ENCODE assay signal across 19 mouse cellular contexts in genomic region chr6:119781109-119781508, GRCm38 (mm10).
"Had no signal": no experiment of that assay in that cellular context is flagged by ENCODE, and none has a peak within 500 bp of the region (broad histone marks: within the 10 kb centered on the region; RNA-seq: fewer than 3 reads in every experiment).

No protein-coding gene starts in this region.

- ATAC-seq: midbrain, embryonic 16.5 days had no signal

- DNase-seq: lung, postnatal 10 days; lung, postnatal 4 days; midbrain, embryonic 14.5 days; retina, postnatal 1 day; right cerebral cortex, adult 18-20 months; right cerebral cortex, postnatal 25 days; right cerebral cortex, postnatal 4 days; thymus, adult 2 months; thymus, postnatal 25 days; thymus, postnatal 4 days had no signal

- H3K27me3 ChIP-seq: lung, embryonic 15.5 days; midbrain, embryonic 12.5 days; neural tube, embryonic 13.5 days; neural tube, embryonic 15.5 days; stomach, embryonic 15.5 days had no signal

- H3K9ac ChIP-seq: lung, embryonic 15.5 days; midbrain, embryonic 12.5 days; neural tube, embryonic 13.5 days; neural tube, embryonic 15.5 days; stomach, embryonic 15.5 days had no signal

- H3K36me3 ChIP-seq: stomach, embryonic 15.5 days had no signal

- H3K4me1 ChIP-seq: lung, embryonic 15.5 days; midbrain, embryonic 10.5 days; midbrain, embryonic 12.5 days; neural tube, embryonic 13.5 days; neural tube, embryonic 15.5 days; stomach, embryonic 15.5 days had no signal

- H3K4me3 ChIP-seq: lung, embryonic 15.5 days; midbrain, embryonic 10.5 days; midbrain, embryonic 12.5 days; myocyte; neural tube, embryonic 13.5 days; neural tube, embryonic 15.5 days; stomach, embryonic 15.5 days had no signal

- H3K9me3 ChIP-seq: lung, embryonic 15.5 days; midbrain, embryonic 10.5 days; midbrain, embryonic 12.5 days; neural tube, embryonic 13.5 days; neural tube, embryonic 15.5 days; stomach, embryonic 15.5 days had no signal

- H3K4me2 ChIP-seq: lung, embryonic 15.5 days; midbrain, embryonic 12.5 days; neural tube, embryonic 13.5 days; neural tube, embryonic 15.5 days; stomach, embryonic 15.5 days had no signal

- H3K27ac ChIP-seq: lung, embryonic 15.5 days; midbrain, embryonic 10.5 days; midbrain, embryonic 12.5 days; neural tube, embryonic 13.5 days; neural tube, embryonic 15.5 days; stomach, embryonic 15.5 days; stomach, postnatal 0 days had no signal
